Mouse (Mus musculus) thymus, postnatal 0 days (tissue): ENCODE data around the gene Gtsf2. TPM values are rescaled to one million over a fixed set of nuclear protein-coding genes. Genes with fewer than 3 reads are reported as not detected.

Experiments
- DNase-seq: peaks from one replicate; pipeline ENCODE4 v3.0.0-alpha.2; 2015; ENCODE audit warnings: low spot score
- polyA plus RNA-seq: library from polyadenylated mRNA; unstranded; fragments of >200 nt; fragmentation: Nextera tagmentation; extraction: Ambion mirVana; gene quantifications from 2 replicates; pipeline ENCODE4 v1.2.1, GENCODE M21; 2015

The Gtsf2 gene
- polyA plus RNA-seq, 1 experiment from 2014 or later: 0.20 TPM

DNA sequence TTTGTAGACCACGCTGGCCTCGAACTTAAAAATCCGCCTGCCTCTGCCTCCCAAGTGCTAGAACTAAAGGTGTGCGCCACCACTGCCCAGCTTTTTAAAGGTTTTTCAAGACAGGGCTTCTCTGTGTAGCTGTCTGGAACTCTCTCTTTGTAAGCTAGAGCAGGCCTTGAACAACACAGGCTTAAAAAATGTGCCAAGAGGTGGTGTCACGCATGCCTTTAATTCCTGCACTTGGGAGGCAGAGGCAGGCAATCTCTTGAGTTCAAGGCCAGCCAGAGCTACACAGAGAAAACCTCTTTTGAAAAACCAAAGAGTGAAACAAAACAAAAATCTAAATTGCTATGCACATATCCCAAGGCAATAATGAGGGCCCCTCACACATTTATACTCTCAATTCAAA is 46.9 kb downstream of the Gtsf2 start:
- no peak for DNase-seq

DNA sequence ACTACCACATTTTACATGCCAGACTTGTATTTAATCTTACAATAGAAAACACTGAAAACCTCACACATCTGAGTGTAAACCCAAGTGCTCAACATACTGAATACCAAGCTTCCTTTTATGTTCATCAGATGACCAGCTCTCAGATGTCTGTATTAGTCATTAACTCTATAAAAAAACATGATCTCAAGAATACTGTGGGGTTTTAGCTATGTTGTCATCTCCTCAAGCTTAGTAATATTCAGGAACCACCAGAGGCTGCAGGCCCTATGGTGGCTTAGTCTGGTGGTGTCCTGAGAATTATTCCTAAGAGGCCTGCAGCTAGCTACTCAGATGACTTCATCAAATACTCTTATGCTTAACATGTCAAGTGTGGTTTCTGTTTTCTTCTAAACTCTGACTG is 54.7 kb downstream of the Gtsf2 start:
- no peak for DNase-seq

Other genes with a start within 250 kb of the Gtsf2 start
- gene Cbx5, start 208.7 kb downstream of the Gtsf2 start, polyA plus RNA-seq: 55.7 and 60.1 TPM in 2 replicates
- 683 and 713 TPM in 2 replicates for gene Hnrnpa1, start 208.0 kb downstream of the Gtsf2 start, polyA plus RNA-seq
- 8.0 and 9.1 TPM in 2 replicates for gene Nfe2, start 190.1 kb downstream of the Gtsf2 start, polyA plus RNA-seq
- 188 and 210 TPM in 2 replicates for gene Copz1, start 175.8 kb downstream of the Gtsf2 start, polyA plus RNA-seq
- gene Gpr84, start 137.9 kb downstream of the Gtsf2 start, polyA plus RNA-seq: 0.06 TPM in 1 of 2 replicates, not detected in the other
- gene Zfp385a, start 108.4 kb downstream of the Gtsf2 start, polyA plus RNA-seq: 5.0 and 6.0 TPM in 2 replicates
- 9.6 and 10.5 TPM in 2 replicates for gene Itga5, start 81.7 kb downstream of the Gtsf2 start, polyA plus RNA-seq
- gene Gtsf1, start 18.0 kb downstream of the Gtsf2 start, polyA plus RNA-seq: 0.19 TPM in 1 of 2 replicates, not detected in the other
- gene Nckap1l, start 5.3 kb upstream of the Gtsf2 start, polyA plus RNA-seq: 55.5 and 57.3 TPM in 2 replicates
- gene Pde1b, start 54.6 kb upstream of the Gtsf2 start, polyA plus RNA-seq: 2.6 and 3.6 TPM in 2 replicates
- 1.7 and 2.0 TPM in 2 replicates for gene Ppp1r1a, start 89.5 kb upstream of the Gtsf2 start, polyA plus RNA-seq
- not detected in 2 replicates for gene Glycam1, start 116.6 kb upstream of the Gtsf2 start, polyA plus RNA-seq